Mouse (Mus musculus) adrenal gland, postnatal 10 days (tissue): ENCODE measurements around the gene Naaa. TPM values are rescaled to one million over a fixed set of nuclear protein-coding genes. Genes with fewer than 3 reads are reported as not detected.

Experiments used
- DNase-seq: peaks from one replicate; pipeline ENCODE4 v3.0.0; 2021; ENCODE audit warnings: mixed read lengths
- long read RNA-seq, 2 experiments: library from polyadenylated mRNA; stranded (forward); transcript quantifications; one replicate each; pipeline ENCODE4 v2.0.0; 2021
- total RNA-seq, 2 experiments: library from RNA; stranded (reverse); gene quantifications; 2 replicates each; pipeline ENCODE4 v1.2.3; 2021

Gene Naaa
- 10 to 100 TPM; 26.7 to 27.0 TPM for total RNA-seq
- long read RNA-seq, experiment 1, transcript Naaa-201 (11 exons, 2,414 nt), result major isoform, 24 of 28 reads
- long read RNA-seq, experiment 1, partial matches to known transcripts, result 2 of 28 reads
- long read RNA-seq, experiment 1, other reads (novel, unspliced or antisense), result 2 of 28 reads
- long read RNA-seq, experiment 2, transcript Naaa-201 (11 exons, 2,414 nt), result major isoform, 9 of 13 reads
- long read RNA-seq, experiment 2, partial matches to known transcripts, result 0 of 13 reads
- long read RNA-seq, experiment 2, other reads (novel, unspliced or antisense), result 4 of 13 reads

GRCm38 (mm10) chr5:92277437-92278394 lies at the start of gene Naaa:
TSS of gene Naaa (minus strand) at chr5:92278170.
- DNase-seq, result peak; percentile 92

- DNase-seq, result no peak
Observed at GRCm38 (mm10) chr5:92327367-92327766, 49.4 kb upstream of the Naaa start.

- peak; percentile 69 for DNase-seq
Observed at GRCm38 (mm10) chr5:92323264-92323663, 45.3 kb upstream of the Naaa start.

GRCm38 (mm10) chr5:92322612-92323011 lies 44.6 kb upstream of the Naaa start:
- peak; percentile 44 for DNase-seq

- DNase-seq, result peak; percentile 46
Observed at GRCm38 (mm10) chr5:92321631-92322400, 43.8 kb upstream of the Naaa start.

- peak; percentile 28 for DNase-seq
Observed at GRCm38 (mm10) chr5:92318596-92318995, 40.6 kb upstream of the Naaa start.

- DNase-seq, result no peak
Observed at GRCm38 (mm10) chr5:92318119-92318518, 40.1 kb upstream of the Naaa start.

- no peak for DNase-seq
Observed at GRCm38 (mm10) chr5:92313776-92314175, 35.8 kb upstream of the Naaa start.

- peak; percentile 92 for DNase-seq
Observed at GRCm38 (mm10) chr5:92312046-92312715, 34.2 kb upstream of the Naaa start.

- DNase-seq, result peak; percentile 93
Observed at GRCm38 (mm10) chr5:92309681-92310511, 31.9 kb upstream of the Naaa start, which contains the start of gene Sdad1. TSS of gene Sdad1 (minus strand) at chr5:92310479.

- peak; percentile 25 for DNase-seq
Observed at GRCm38 (mm10) chr5:92304291-92304690, 26.3 kb upstream of the Naaa start.

GRCm38 (mm10) chr5:92302149-92302840 lies 24.3 kb upstream of the Naaa start:
- peak; percentile 14 for DNase-seq

- DNase-seq, result peak; percentile 14
Observed at GRCm38 (mm10) chr5:92294525-92294924, 16.6 kb upstream of the Naaa start.

GRCm38 (mm10) chr5:92291652-92292414 lies 13.9 kb upstream of the Naaa start:
- no peak for DNase-seq

- no peak for DNase-seq
Observed at GRCm38 (mm10) chr5:92287840-92288239, 9.9 kb upstream of the Naaa start.

GRCm38 (mm10) chr5:92283107-92283506 lies 5.1 kb upstream of the Naaa start:
- DNase-seq, result no peak

- peak; percentile 71 for DNase-seq
Observed at GRCm38 (mm10) chr5:92282571-92282970, 4.6 kb upstream of the Naaa start.

GRCm38 (mm10) chr5:92278942-92279537 lies 1.1 kb upstream of the Naaa start:
- no peak for DNase-seq

- DNase-seq, result no peak
Observed at GRCm38 (mm10) chr5:92270496-92270895, 7.5 kb downstream of the Naaa start.
